Mouse (Mus musculus): Measurements from ENCODE around the gene Slc5a4a.

GRCm38 (mm10) chr10:76174899-76175298 is 27.6 kb downstream of the Slc5a4a start:
- TF ChIP-seq CTCF (IDR thresholded peaks at IDR 0.05; ENCODE audit: borderline replicate concordance, extremely low read depth, insufficient read depth, insufficient read length) = no peak
- TF ChIP-seq POLR2A (IDR thresholded peaks at IDR 0.05; ENCODE audit: borderline replicate concordance, extremely low read depth, insufficient read depth, insufficient read length, poor library complexity, severe bottlenecking) = no peak
